Mouse (Mus musculus) kidney, adult 2 months (tissue): ENCODE data around the gene Flt1.

Experiments used
- CTCF ChIP-seq: fragments of 200-500 bp; conservative IDR thresholded peaks from 2 replicates; pipeline ENCODE4 v1.5.1; 2011; ENCODE audit warnings: low read depth, mild to moderate bottlenecking, control low read depth, low read length, moderate library complexity, mixed read lengths; ENCODE audit not compliant: insufficient read depth, insufficient read length
- POLR2A ChIP-seq: fragments of 200-500 bp; IDR thresholded peaks from one replicate; pipeline ENCODE4 v1.6.1; 2011; ENCODE audit warnings: low read depth, low read length, control low read depth

DNA sequence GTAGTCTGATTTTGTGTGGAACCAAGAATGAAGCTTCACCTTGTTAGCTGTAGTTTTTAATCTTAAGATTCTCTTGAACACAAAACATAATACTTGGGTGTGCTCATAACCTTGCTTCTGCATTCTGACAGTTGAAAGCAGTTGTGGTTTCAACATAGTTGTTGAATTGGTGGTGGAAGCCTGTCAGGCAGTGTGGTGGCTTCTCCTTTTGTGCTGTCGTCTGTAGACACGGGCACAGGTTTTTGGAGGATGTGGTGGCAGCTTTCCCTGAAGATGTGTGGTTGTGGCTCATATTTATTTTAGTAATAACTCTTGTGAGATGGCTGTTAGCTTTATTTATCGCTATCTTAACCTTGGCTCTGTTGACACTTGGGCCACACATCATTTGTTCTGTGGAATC, 198.0 kb downstream of the Flt1 start:
- TF ChIP-seq CTCF (no peak), POLR2A (no peak)
